Mouse (Mus musculus) heart, embryonic 11.5 days (tissue): ENCODE results near the gene Haus2. TPM values are rescaled to one million over a fixed set of nuclear protein-coding genes. Genes with fewer than 3 reads are reported as not detected.

Source experiments
- ATAC-seq: fragments of 200-750 bp; cut with Nextera tagmentation; replicated peaks from 2 replicates; pipeline ENCODE4 v1.8.0; 2017; ENCODE audit warnings: moderate library complexity; ENCODE audit not compliant: insufficient number of reproducible peaks, low FRiP score, low TSS enrichment
- H3K27ac ChIP-seq: fragments of 300-500 bp; sonication (generic); 2 replicates; pipeline ENCODE4 v1.5.1; 2014; ENCODE audit warnings: mild to moderate bottlenecking, low read depth, low read length
- H3K27me3 ChIP-seq: fragments of 300-500 bp; sonication (generic); 2 replicates; pipeline ENCODE4 v1.6.1; 2014; ENCODE audit warnings: mild to moderate bottlenecking, low read length, mixed read lengths; ENCODE audit not compliant: control insufficient read depth, insufficient read depth
- H3K36me3 ChIP-seq: fragments of 300-500 bp; sonication (generic); 2 replicates; pipeline ENCODE4 v1.6.1; 2014; ENCODE audit warnings: mild to moderate bottlenecking, low read length, moderate library complexity, mixed read lengths; ENCODE audit not compliant: control insufficient read depth, insufficient read depth
- H3K4me1 ChIP-seq: fragments of 300-500 bp; sonication (generic); 2 replicates; pipeline ENCODE4 v1.6.1; 2014; ENCODE audit warnings: low read length; ENCODE audit not compliant: control insufficient read depth, insufficient read depth
- H3K4me2 ChIP-seq: fragments of 300-500 bp; sonication (generic); 2 replicates; pipeline ENCODE4 v1.6.1; 2014; ENCODE audit warnings: mild to moderate bottlenecking, moderate library complexity
- H3K4me3 ChIP-seq: fragments of 300-500 bp; sonication (generic); 2 replicates; pipeline ENCODE4 v1.5.1; 2014; ENCODE audit warnings: low read depth, low read length
- H3K9ac ChIP-seq: fragments of 300-500 bp; sonication (generic); 2 replicates; pipeline ENCODE4 v1.6.1; 2014; ENCODE audit warnings: mild to moderate bottlenecking, low read depth, low read length, moderate library complexity
- H3K9me3 ChIP-seq: fragments of 300-500 bp; sonication (generic); replicated peaks from 2 replicates; pipeline ENCODE4 v1.6.1; 2016; ENCODE audit warnings: low read length; ENCODE audit not compliant: control insufficient read depth
- WGBS: fragments of 180-500 bp; shearing (Covaris S2); extraction: QIAGEN DNeasy Blood & Tissue Kit; methylation state at CpG from one replicate; pipeline ENCODE4 v1.1.7; 2014; ENCODE audit not compliant: insufficient replicate concordance; 5-methylcytosine and 5-hydroxymethylcytosine counted together
- polyA plus RNA-seq: library from polyadenylated mRNA; unstranded; fragments of >200 nt; fragmentation: Nextera tagmentation; extraction: Ambion mirVana; gene quantifications from 2 replicates; pipeline ENCODE4 v1.2.1, GENCODE M21; 2014

Haus2 gene
- polyA plus RNA-seq, 1 experiment from 2014 or later, result 20.6 TPM

- Histone ChIP-seq H3K4me3 (no peak overlapping the region), H3K27ac (no peak overlapping the region), H3K9ac (no peak overlapping the region), H3K36me3 (no peaks in the 10 kb centered on the region), H3K27me3 (no peaks in the 10 kb centered on the region), H3K4me1 (no peaks in the 10 kb centered on the region), H3K4me2 (no peak overlapping the region), H3K9me3 (no peaks in the 10 kb centered on the region)
- 76% methylated on average over 2 of the region's 2 CpGs for WGBS
- ATAC-seq, result no peak
Observed at GRCm38 (mm10) chr2:120654693-120655092, 45.5 kb downstream of the Haus2 start.

GRCm38 (mm10) chr2:120655905-120656304, 46.7 kb downstream of the Haus2 start:
- H3K27ac ChIP-seq, result no peak overlapping the region
- H3K9me3 ChIP-seq, result no peaks in the 10 kb centered on the region
- H3K27me3 ChIP-seq, result no peaks in the 10 kb centered on the region
- ATAC-seq, result no peak
- no peak overlapping the region for H3K4me3 ChIP-seq
- H3K4me2 ChIP-seq, result no peak overlapping the region
- H3K36me3 ChIP-seq, result no peaks in the 10 kb centered on the region
- no peak overlapping the region for H3K9ac ChIP-seq
- WGBS, result 84% methylated on average over 5 of the region's 5 CpGs
- H3K4me1 ChIP-seq, result no peaks in the 10 kb centered on the region

GRCm38 (mm10) chr2:120656711-120657110, 47.5 kb downstream of the Haus2 start:
- no peak overlapping the region for H3K27ac ChIP-seq
- no peaks in the 10 kb centered on the region for H3K4me1 ChIP-seq
- 95% methylated on average over 2 of the region's 2 CpGs for WGBS
- ATAC-seq, result no peak
- H3K9ac ChIP-seq, result no peak overlapping the region
- no peaks in the 10 kb centered on the region for H3K36me3 ChIP-seq
- no peak overlapping the region for H3K4me2 ChIP-seq
- H3K9me3 ChIP-seq, result no peaks in the 10 kb centered on the region
- H3K27me3 ChIP-seq, result no peaks in the 10 kb centered on the region
- no peak overlapping the region for H3K4me3 ChIP-seq

GRCm38 (mm10) chr2:120658486-120658885, 49.3 kb downstream of the Haus2 start:
- 69% methylated on average over 5 of the region's 5 CpGs for WGBS
- no peaks in the 10 kb centered on the region for H3K4me1 ChIP-seq
- no peak overlapping the region for H3K27ac ChIP-seq
- no peaks in the 10 kb centered on the region for H3K9me3 ChIP-seq
- H3K36me3 ChIP-seq, result no peaks in the 10 kb centered on the region
- H3K27me3 ChIP-seq, result no peaks in the 10 kb centered on the region
- H3K4me3 ChIP-seq, result no peak overlapping the region
- no peak overlapping the region for H3K4me2 ChIP-seq
- no peak overlapping the region for H3K9ac ChIP-seq
- no peak for ATAC-seq

GRCm38 (mm10) chr2:120659318-120659717, 50.1 kb downstream of the Haus2 start:
- Histone ChIP-seq H3K4me3 (no peak overlapping the region), H3K9me3 (no peaks in the 10 kb centered on the region), H3K36me3 (no peaks in the 10 kb centered on the region), H3K4me2 (no peak overlapping the region), H3K9ac (no peak overlapping the region), H3K27ac (no peak overlapping the region), H3K27me3 (no peaks in the 10 kb centered on the region), H3K4me1 (no peaks in the 10 kb centered on the region)
- ATAC-seq, result no peak

- Histone ChIP-seq H3K4me1 (no peaks in the 10 kb centered on the region), H3K4me2 (no peak overlapping the region), H3K9ac (no peak overlapping the region), H3K4me3 (no peak overlapping the region), H3K36me3 (no peaks in the 10 kb centered on the region), H3K9me3 (no peaks in the 10 kb centered on the region), H3K27me3 (no peaks in the 10 kb centered on the region), H3K27ac (no peak overlapping the region)
- ATAC-seq, result no peak
- 60% methylated on average over 5 of the region's 5 CpGs for WGBS
Observed at GRCm38 (mm10) chr2:120660486-120661078, 51.4 kb downstream of the Haus2 start.

- H3K4me2 ChIP-seq, result no peak overlapping the region
- no peak overlapping the region for H3K9ac ChIP-seq
- no peaks in the 10 kb centered on the region for H3K4me1 ChIP-seq
- H3K4me3 ChIP-seq, result no peak overlapping the region
- no peaks in the 10 kb centered on the region for H3K9me3 ChIP-seq
- ATAC-seq, result no peak
- H3K36me3 ChIP-seq, result no peaks in the 10 kb centered on the region
- H3K27me3 ChIP-seq, result no peaks in the 10 kb centered on the region
- H3K27ac ChIP-seq, result no peak overlapping the region
Observed at GRCm38 (mm10) chr2:120662766-120663165, 53.6 kb downstream of the Haus2 start.

- ATAC-seq, result no peak
- WGBS, result 69% methylated on average over 3 of the region's 3 CpGs
- H3K4me2 ChIP-seq, result no peak overlapping the region
- no peaks in the 10 kb centered on the region for H3K4me1 ChIP-seq
- no peaks in the 10 kb centered on the region for H3K36me3 ChIP-seq
- no peak overlapping the region for H3K4me3 ChIP-seq
- H3K9ac ChIP-seq, result no peak overlapping the region
- H3K9me3 ChIP-seq, result no peaks in the 10 kb centered on the region
- H3K27ac ChIP-seq, result no peak overlapping the region
- H3K27me3 ChIP-seq, result no peaks in the 10 kb centered on the region
Observed at GRCm38 (mm10) chr2:120663491-120664154, 54.4 kb downstream of the Haus2 start.

- Histone ChIP-seq H3K36me3 (no peaks in the 10 kb centered on the region), H3K9me3 (no peaks in the 10 kb centered on the region), H3K4me1 (no peaks in the 10 kb centered on the region), H3K27me3 (no peaks in the 10 kb centered on the region), H3K4me3 (no peak overlapping the region), H3K4me2 (no peak overlapping the region), H3K9ac (no peak overlapping the region), H3K27ac (no peak overlapping the region)
- no peak for ATAC-seq
- 87% methylated on average over 2 of the region's 2 CpGs for WGBS
Observed at GRCm38 (mm10) chr2:120667446-120667845, 58.3 kb downstream of the Haus2 start.
